Mouse (Mus musculus) MEL (cell line): ENCODE data around the gene Aptx.

ENCODE experiments used
- CHD1 ChIP-seq: IDR thresholded peaks from 2 replicates; pipeline ENCODE4 v1.6.1; 2012; ENCODE audit warnings: low read depth, mild to moderate bottlenecking, inconsistent platforms, low read length, improper control_type of control experiment
- CHD2 ChIP-seq: IDR thresholded peaks from 2 replicates; pipeline ENCODE4 v1.6.1; 2011; ENCODE audit warnings: low read length, improper control_type of control experiment
- CTCF ChIP-seq, 3 experiments: IDR thresholded peaks in 2 of 3; conservative IDR thresholded peaks in 1 of 3; 2 replicates each; pipeline ENCODE4 v1.5.1; 2011 to 2012; ENCODE audit warnings: low read length in 3 of 3, low read depth in 2 of 3, mild to moderate bottlenecking in 2 of 3, improper control_type of control experiment in 1 of 3, inconsistent platforms in 1 of 3, mixed read lengths in 1 of 3, moderate library complexity in 1 of 3; ENCODE audit not compliant: control insufficient read depth in 1 of 3, insufficient read depth in 1 of 3, poor library complexity in 1 of 3, severe bottlenecking in 1 of 3
- MAFK ChIP-seq: IDR thresholded peaks from 2 replicates; pipeline ENCODE4 v1.6.1; 2011; ENCODE audit warnings: low read depth, mild to moderate bottlenecking, low read length, improper control_type of control experiment, borderline replicate concordance
- MAX ChIP-seq: IDR thresholded peaks from 2 replicates; pipeline ENCODE4 v1.6.1; 2011; ENCODE audit warnings: low read length, improper control_type of control experiment
- MAZ ChIP-seq: IDR thresholded peaks from 2 replicates; pipeline ENCODE4 v1.6.1; 2012; ENCODE audit warnings: low read depth, mild to moderate bottlenecking, inconsistent platforms, low read length, improper control_type of control experiment
- MYC ChIP-seq: IDR thresholded peaks from 2 replicates; pipeline ENCODE4 v1.6.1; 2011; ENCODE audit warnings: low read depth, mild to moderate bottlenecking, low read length, improper control_type of control experiment, moderate library complexity
- POLR2A ChIP-seq, 2 experiments: IDR thresholded peaks; 2 replicates each; pipeline ENCODE4 v1.6.1; 2011 to 2012; ENCODE audit warnings: low read length in 2 of 2, mild to moderate bottlenecking in 2 of 2, control low read depth in 1 of 2, improper control_type of control experiment in 1 of 2, low read depth in 1 of 2, moderate library complexity in 1 of 2; ENCODE audit not compliant: control insufficient read depth in 1 of 2, insufficient read depth in 1 of 2, poor library complexity in 1 of 2
- POLR2AphosphoS2 ChIP-seq: IDR thresholded peaks from 2 replicates; pipeline ENCODE4 v1.6.1; 2011; ENCODE audit warnings: low read length, improper control_type of control experiment
- RCOR1 ChIP-seq: IDR thresholded peaks from 2 replicates; pipeline ENCODE4 v1.6.1; 2012; ENCODE audit warnings: low read depth, mild to moderate bottlenecking, inconsistent platforms, low read length, improper control_type of control experiment
- UBTF ChIP-seq: IDR thresholded peaks from 2 replicates; pipeline ENCODE4 v1.6.1; 2012; ENCODE audit warnings: low read depth, mild to moderate bottlenecking, inconsistent platforms, low read length, improper control_type of control experiment, moderate library complexity, borderline replicate concordance; ENCODE audit not compliant: insufficient read depth
- USF2 ChIP-seq, 2 experiments: IDR thresholded peaks; 2 replicates each; pipeline ENCODE4 v1.6.1; 2011 to 2012; ENCODE audit warnings: improper control_type of control experiment in 2 of 2, low read length in 2 of 2, borderline replicate concordance in 1 of 2, inconsistent platforms in 1 of 2, low read depth in 1 of 2, mild to moderate bottlenecking in 1 of 2; ENCODE audit not compliant: insufficient read depth in 1 of 2
- ZC3H11A ChIP-seq: IDR thresholded peaks from 2 replicates; pipeline ENCODE4 v1.6.1; 2012; ENCODE audit warnings: low read depth, mild to moderate bottlenecking, inconsistent platforms, low read length, improper control_type of control experiment
- ZKSCAN1 ChIP-seq: IDR thresholded peaks from 2 replicates; pipeline ENCODE4 v1.6.1; 2012; ENCODE audit warnings: low read depth, mild to moderate bottlenecking, inconsistent platforms, low read length, improper control_type of control experiment, moderate library complexity

- no peak; the same call in 1 of the 2 replicates for TF ChIP-seq RCOR1
- TF ChIP-seq POLR2AphosphoS2, result peak; percentile 99
- no peak; the same call in 1 of the 2 replicates for TF ChIP-seq MYC
- no peak for TF ChIP-seq CTCF (IDR thresholded peaks at IDR 0.05 in 2 of 3, conservative IDR thresholded peaks at IDR 0.05 in 1 of 3; ENCODE audit: control insufficient read depth in 1 of 3, insufficient read depth in 1 of 3, low read depth in 2 of 3, low read length in 3 of 3, poor library complexity in 1 of 3, severe bottlenecking in 1 of 3)
- TF ChIP-seq POLR2A (IDR thresholded peaks at IDR 0.05; ENCODE audit: control insufficient read depth in 1 of 2, insufficient read depth in 1 of 2, low read depth in 1 of 2, low read length in 2 of 2, poor library complexity in 1 of 2), result peak; percentile 88 to 96
- no peak for TF ChIP-seq ZKSCAN1
- no peak for TF ChIP-seq CHD2
- TF ChIP-seq MAX, result no peak; the same call in 1 of the 2 replicates
- no peak for TF ChIP-seq MAFK
- no peak for TF ChIP-seq CHD1
- peak; percentile 90 for TF ChIP-seq MAZ
- TF ChIP-seq ZC3H11A, result no peak
- no peak for TF ChIP-seq UBTF
- no peak for TF ChIP-seq USF2 (IDR thresholded peaks at IDR 0.05; ENCODE audit: borderline replicate concordance in 1 of 2, insufficient read depth in 1 of 2, low read depth in 1 of 2, low read length in 2 of 2)
These were observed 19.1 kb upstream of the Aptx start, which contains the start of gene Dnaja1 for GRCm38 (mm10) chr4:40722011-40722666.
